Mouse (Mus musculus): ENCODE results near the gene Lhx6. TPM values are rescaled to one million over a fixed set of nuclear protein-coding genes. Genes with fewer than 3 reads are reported as not detected.
A peak's percentile ranks its signal among the peaks of the same experiment; 100 is the strongest.

Gene Lhx6
- total and polyA plus RNA-seq, 2 experiments from 2014 or later = 1.8 to 9.2 TPM

DNA sequence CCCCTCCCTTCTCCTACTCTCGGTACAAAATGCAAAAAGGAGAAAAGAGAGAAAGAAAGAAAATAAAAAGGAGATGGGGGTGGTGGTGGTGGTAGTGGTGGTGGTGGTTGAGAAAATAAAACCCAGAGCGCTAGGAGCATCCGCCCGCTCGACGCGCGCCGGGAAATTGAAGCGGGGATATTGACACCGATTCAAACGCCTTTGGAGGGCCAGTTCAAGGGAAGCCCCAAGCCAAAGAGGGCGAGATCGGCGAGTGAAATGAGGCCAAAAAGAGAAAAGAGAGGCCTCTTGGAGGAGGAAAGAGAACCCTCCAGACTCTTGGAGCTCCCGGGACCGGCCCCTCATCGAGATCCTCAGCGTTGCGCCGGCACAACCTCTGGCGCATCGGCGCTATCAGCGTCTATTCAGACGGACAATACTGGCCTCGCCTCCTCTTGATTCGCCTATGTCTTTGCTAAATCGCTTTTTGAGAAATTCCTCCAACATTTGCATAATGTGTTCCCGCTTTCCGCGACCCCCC, 712 bp downstream of the Lhx6 start:
- TF ChIP-seq CTCF (IDR thresholded peaks at IDR 0.05; ENCODE audit: low read depth) (no peak), EP300 (IDR thresholded peaks at IDR 0.05; ENCODE audit: low read depth) (no peak)
- Histone ChIP-seq H3K4me2 (ENCODE audit: low read depth, low read length) (peak overlapping the region; percentile 81), H3K4me1 (ENCODE audit: control insufficient read depth, insufficient read depth) (peaks cover 26% of the 10 kb centered on the region), H3K4me3 (ENCODE audit: low read depth, low read length) (peak overlapping the region; percentile 51), H3K27ac (ENCODE audit: low read depth) (no peak overlapping the region), H3K9ac (replicated peaks; ENCODE audit: low read depth, low read length) (peak overlapping the region; percentile 57; the same call in 1 of the 2 replicates), H3K9me3 (replicated peaks; ENCODE audit: control insufficient read depth, low read length) (no peaks in the 10 kb centered on the region), H3K36me3 (replicated peaks; ENCODE audit: control insufficient read depth, insufficient read depth, low read length) (no peaks in the 10 kb centered on the region), H3K27me3 (ENCODE audit: control insufficient read depth, insufficient read depth, low read length) (peaks cover 89% of the 10 kb centered on the region)
- WGBS = 1% methylated on average over 32 of the region's 32 CpGs
- ATAC-seq (ENCODE audit: insufficient read depth, low read depth) (no peak), DNase-seq (ENCODE audit: low spot score) (no peak)

DNA sequence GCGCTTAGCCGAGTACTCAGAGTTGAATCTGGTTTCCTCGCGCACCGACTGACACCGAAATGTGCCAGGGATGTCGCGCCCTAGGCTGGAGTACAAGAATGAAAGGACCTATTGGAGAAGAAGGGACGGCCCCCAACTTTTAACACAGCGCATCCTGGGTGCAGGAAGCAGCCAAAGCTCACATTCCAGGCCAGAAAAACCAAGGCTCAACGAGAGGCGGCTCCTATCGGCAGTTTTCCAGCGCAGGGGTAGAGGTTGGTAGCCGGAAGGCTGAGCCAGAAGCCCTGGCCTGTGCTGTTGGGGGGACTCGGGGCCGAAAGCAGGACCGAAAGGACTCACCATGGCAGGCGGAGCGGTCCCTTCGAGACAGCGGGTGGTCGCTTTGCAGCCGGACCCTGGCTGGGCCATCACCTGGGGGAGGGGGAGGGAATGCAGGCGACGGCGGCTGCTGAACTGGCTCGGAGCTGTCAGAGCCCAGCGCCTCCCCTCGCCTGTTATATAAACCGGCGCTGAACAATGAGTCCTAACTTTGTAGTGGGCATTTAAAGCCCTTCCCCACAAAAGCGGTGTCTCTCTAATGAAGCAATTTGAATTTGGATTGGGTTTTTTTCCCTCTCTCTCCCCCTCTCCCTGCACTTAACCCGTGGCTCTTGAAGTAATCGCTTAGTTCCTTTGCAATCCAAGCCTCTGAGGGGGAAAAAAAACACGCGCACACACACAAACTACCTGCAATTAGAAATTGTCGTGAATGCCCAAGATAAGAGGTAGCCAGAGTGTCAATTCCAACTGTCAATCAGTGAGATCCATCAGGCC, 1.4 kb downstream of the Lhx6 start:
- Histone ChIP-seq H3K27me3 (ENCODE audit: control insufficient read depth, insufficient read depth, low read length) (peaks cover 91% of the 10 kb centered on the region), H3K9me3 (replicated peaks; ENCODE audit: control insufficient read depth, low read length) (no peaks in the 10 kb centered on the region), H3K4me3 (ENCODE audit: low read depth, low read length) (peak overlapping the region; percentile 51), H3K27ac (ENCODE audit: low read depth) (no peak overlapping the region), H3K4me1 (ENCODE audit: control insufficient read depth, insufficient read depth) (peaks cover 26% of the 10 kb centered on the region), H3K9ac (replicated peaks; ENCODE audit: low read depth, low read length) (no peak overlapping the region), H3K4me2 (ENCODE audit: low read depth, low read length) (peak overlapping the region; percentile 81), H3K36me3 (replicated peaks; ENCODE audit: control insufficient read depth, insufficient read depth, low read length) (no peaks in the 10 kb centered on the region)
- DNase-seq (ENCODE audit: low spot score) (no peak), ATAC-seq (ENCODE audit: insufficient read depth, low read depth) (no peak)
- WGBS = 2% methylated on average over 36 of the region's 38 CpGs
- TF ChIP-seq CTCF (IDR thresholded peaks at IDR 0.05; ENCODE audit: low read depth) = no peak
- no peak for TF ChIP-seq EP300 (IDR thresholded peaks at IDR 0.05; ENCODE audit: low read depth)

DNA sequence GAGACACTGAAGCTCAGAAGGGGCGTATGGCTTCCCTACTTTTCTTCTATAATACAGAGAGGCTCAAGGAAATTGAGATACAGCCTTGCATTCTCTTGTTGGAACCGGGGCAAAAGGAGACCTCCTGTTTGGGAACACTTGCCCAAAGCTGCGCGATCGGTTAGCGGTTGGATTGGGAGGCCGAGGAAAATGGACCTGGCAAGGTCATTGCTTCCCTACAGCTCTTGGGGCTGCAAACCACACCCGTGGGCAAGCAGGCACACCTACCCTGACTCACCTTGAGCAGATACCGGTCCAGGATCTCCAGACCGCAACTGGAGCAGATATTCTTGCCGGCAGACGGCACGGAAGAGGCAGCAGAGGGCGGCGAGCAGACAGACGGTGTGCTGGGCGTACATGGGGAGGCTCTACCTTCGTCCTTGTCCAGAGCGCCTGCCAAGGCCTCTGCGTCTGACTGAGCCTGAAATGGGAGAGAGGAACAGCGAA, 2.1 kb downstream of the Lhx6 start:
- no peak overlapping the region for H3K9ac ChIP-seq (replicated peaks; ENCODE audit: low read depth, low read length)
- DNase-seq (ENCODE audit: low spot score) (no peak), ATAC-seq (ENCODE audit: insufficient read depth, low read depth) (no peak; the same call in 1 of the 2 replicates)
- H3K9me3 ChIP-seq (replicated peaks; ENCODE audit: control insufficient read depth, low read length) = no peaks in the 10 kb centered on the region
- H3K4me2 ChIP-seq (ENCODE audit: low read depth, low read length) = peak overlapping the region; percentile 81
- H3K4me3 ChIP-seq (ENCODE audit: low read depth, low read length) = peak overlapping the region; percentile 51
- no peak overlapping the region for H3K27ac ChIP-seq (ENCODE audit: low read depth)
- peaks cover 96% of the 10 kb centered on the region for H3K27me3 ChIP-seq (ENCODE audit: control insufficient read depth, insufficient read depth, low read length)
- no peaks in the 10 kb centered on the region for H3K36me3 ChIP-seq (replicated peaks; ENCODE audit: control insufficient read depth, insufficient read depth, low read length)
- H3K4me1 ChIP-seq (ENCODE audit: control insufficient read depth, insufficient read depth) = peaks cover 26% of the 10 kb centered on the region
- 5% methylated on average over 21 of the region's 21 CpGs for WGBS
- no peak for TF ChIP-seq CTCF (IDR thresholded peaks at IDR 0.05; ENCODE audit: low read depth)

DNA sequence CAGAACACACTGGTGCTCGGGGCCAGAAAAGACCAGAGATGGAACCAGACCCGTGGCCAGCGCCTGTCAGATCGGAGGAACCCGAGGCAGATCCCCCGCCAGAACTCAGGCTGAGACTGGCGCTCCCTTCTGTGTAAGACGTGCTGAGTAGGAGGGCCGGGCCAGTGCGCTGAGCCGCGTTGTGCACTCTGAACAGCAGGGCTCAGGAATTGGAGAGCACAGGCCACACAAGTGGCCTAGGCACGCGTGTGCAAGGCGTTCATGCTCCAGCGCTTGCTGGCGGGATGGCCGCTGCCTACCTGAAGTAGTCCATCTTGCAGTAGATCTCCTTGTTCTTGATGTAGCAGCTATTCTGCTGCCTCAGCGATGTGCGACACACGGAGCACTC, 2.7 kb downstream of the Lhx6 start:
- Histone ChIP-seq H3K27ac (ENCODE audit: low read depth) (no peak overlapping the region), H3K4me3 (ENCODE audit: low read depth, low read length) (peak overlapping the region; percentile 51), H3K9me3 (replicated peaks; ENCODE audit: control insufficient read depth, low read length) (no peaks in the 10 kb centered on the region), H3K36me3 (replicated peaks; ENCODE audit: control insufficient read depth, insufficient read depth, low read length) (no peaks in the 10 kb centered on the region), H3K27me3 (ENCODE audit: control insufficient read depth, insufficient read depth, low read length) (peaks cover 96% of the 10 kb centered on the region), H3K4me1 (ENCODE audit: control insufficient read depth, insufficient read depth) (peaks cover 26% of the 10 kb centered on the region), H3K9ac (replicated peaks; ENCODE audit: low read depth, low read length) (no peak overlapping the region), H3K4me2 (ENCODE audit: low read depth, low read length) (peak overlapping the region; percentile 81)
- TF ChIP-seq CTCF (IDR thresholded peaks at IDR 0.05; ENCODE audit: low read depth) (no peak), EP300 (IDR thresholded peaks at IDR 0.05; ENCODE audit: low read depth) (no peak)
- no peak for DNase-seq (ENCODE audit: low spot score)
- ATAC-seq (ENCODE audit: insufficient read depth, low read depth) = no peak
- WGBS = 6% methylated on average over 21 of the region's 21 CpGs

DNA sequence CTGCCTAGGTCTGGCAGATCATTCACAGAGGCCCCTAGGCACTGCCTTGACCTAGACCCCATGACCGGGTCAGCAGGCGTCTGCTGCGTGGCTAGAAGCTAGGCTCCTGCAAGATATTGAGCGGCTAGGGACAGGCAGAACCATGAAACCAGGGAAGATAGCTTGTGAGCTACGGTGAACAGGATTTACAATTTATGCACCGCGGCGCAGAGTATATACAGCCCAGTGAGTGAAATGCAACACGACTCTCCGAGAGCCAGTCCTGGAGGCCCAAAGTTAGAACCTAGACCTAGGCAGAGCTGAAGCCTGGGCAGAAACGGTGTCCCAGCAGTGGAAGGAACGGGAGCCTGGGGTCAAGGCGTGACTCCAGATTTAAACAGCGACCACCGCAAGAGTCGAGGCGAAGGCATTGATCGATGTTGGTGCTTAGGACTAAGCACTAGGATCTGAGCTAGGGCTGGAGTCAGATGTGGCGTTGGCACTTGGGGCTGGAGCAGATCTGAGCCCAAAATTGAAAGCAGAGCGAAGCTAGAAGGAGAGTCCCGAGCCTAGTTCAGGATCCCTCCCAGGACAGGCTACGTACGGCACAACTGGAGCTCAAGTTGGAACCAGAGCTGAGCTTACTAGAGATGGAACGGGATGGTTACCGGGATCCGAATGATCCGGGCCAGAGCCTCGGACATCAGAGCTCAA, 3.2 kb downstream of the Lhx6 start:
- no peak overlapping the region for H3K27ac ChIP-seq (ENCODE audit: low read depth)
- ATAC-seq (ENCODE audit: insufficient read depth, low read depth) (no peak), DNase-seq (ENCODE audit: low spot score) (no peak)
- H3K36me3 ChIP-seq (replicated peaks; ENCODE audit: control insufficient read depth, insufficient read depth, low read length) = no peaks in the 10 kb centered on the region
- 13% methylated on average over 28 of the region's 28 CpGs for WGBS
- H3K4me2 ChIP-seq (ENCODE audit: low read depth, low read length) = peak overlapping the region; percentile 81
- peak overlapping the region; percentile 51 for H3K4me3 ChIP-seq (ENCODE audit: low read depth, low read length)
- TF ChIP-seq CTCF (IDR thresholded peaks at IDR 0.05; ENCODE audit: low read depth) = no peak
- TF ChIP-seq EP300 (IDR thresholded peaks at IDR 0.05; ENCODE audit: low read depth) = no peak
- peaks cover 97% of the 10 kb centered on the region for H3K27me3 ChIP-seq (ENCODE audit: control insufficient read depth, insufficient read depth, low read length)
- H3K4me1 ChIP-seq (ENCODE audit: control insufficient read depth, insufficient read depth) = peaks cover 26% of the 10 kb centered on the region
- H3K9me3 ChIP-seq (replicated peaks; ENCODE audit: control insufficient read depth, low read length) = no peaks in the 10 kb centered on the region
- no peak overlapping the region for H3K9ac ChIP-seq (replicated peaks; ENCODE audit: low read depth, low read length)

Data from heart, postnatal 0 days (tissue).